Mouse (Mus musculus) left cerebral cortex, adult 18-20 months (tissue): ENCODE data around the gene Rabgap1l. TPM values are rescaled to one million over a fixed set of nuclear protein-coding genes. Genes with fewer than 3 reads are reported as not detected.

ENCODE experiments used
- DNase-seq, 2 experiments: peaks; one replicate each; pipeline ENCODE4 v3.0.0; 2021 to 2022; ENCODE audit warnings: low spot score in 2 of 2, mixed read lengths in 1 of 2
- total RNA-seq, 2 experiments: library from RNA; stranded (reverse); gene quantifications; 2 replicates each; pipeline ENCODE4 v1.2.3; 2021

Gene Rabgap1l
- total RNA-seq, 2 experiments from 2014 or later, result 205 to 221 TPM

- no peak for DNase-seq
These were observed 463.2 kb downstream of the Rabgap1l start for GRCm38 (mm10) chr1:160329788-160330187.

GRCm38 (mm10) chr1:160327531-160327930 lies 465.5 kb downstream of the Rabgap1l start:
- no peak for DNase-seq

GRCm38 (mm10) chr1:160325542-160325941 lies 467.5 kb downstream of the Rabgap1l start:
- no peak for DNase-seq

- no peak for DNase-seq
These were observed 472.3 kb downstream of the Rabgap1l start for GRCm38 (mm10) chr1:160320690-160321089.

GRCm38 (mm10) chr1:160318057-160318725 lies 474.8 kb downstream of the Rabgap1l start:
- no peak for DNase-seq

- DNase-seq, result no peak
These were observed 476.8 kb downstream of the Rabgap1l start for GRCm38 (mm10) chr1:160316239-160316638.

- no peak for DNase-seq
These were observed 480.4 kb downstream of the Rabgap1l start for GRCm38 (mm10) chr1:160312658-160313057.

- DNase-seq, result no peak
These were observed 481.1 kb downstream of the Rabgap1l start for GRCm38 (mm10) chr1:160311861-160312260.

- no peak for DNase-seq
These were observed 483.1 kb downstream of the Rabgap1l start for GRCm38 (mm10) chr1:160309951-160310350.

- no peak for DNase-seq
These were observed 484.0 kb downstream of the Rabgap1l start for GRCm38 (mm10) chr1:160308996-160309395.

GRCm38 (mm10) chr1:160308498-160308897 lies 484.5 kb downstream of the Rabgap1l start:
- no peak for DNase-seq

- no peak for DNase-seq
These were observed 486.0 kb downstream of the Rabgap1l start for GRCm38 (mm10) chr1:160306866-160307616.

GRCm38 (mm10) chr1:160306336-160306735 lies 486.7 kb downstream of the Rabgap1l start:
- no peak for DNase-seq

- no peak for DNase-seq
These were observed 487.2 kb downstream of the Rabgap1l start for GRCm38 (mm10) chr1:160305826-160306225.

GRCm38 (mm10) chr1:160304969-160305498 lies 488.0 kb downstream of the Rabgap1l start:
- no peak for DNase-seq

- no peak for DNase-seq
These were observed 490.7 kb downstream of the Rabgap1l start for GRCm38 (mm10) chr1:160302268-160302667.

GRCm38 (mm10) chr1:160301156-160301555 lies 491.9 kb downstream of the Rabgap1l start:
- no peak for DNase-seq

GRCm38 (mm10) chr1:160300704-160301103 lies 492.3 kb downstream of the Rabgap1l start:
- no peak for DNase-seq

GRCm38 (mm10) chr1:160299979-160300378 lies 493.0 kb downstream of the Rabgap1l start:
- DNase-seq, result no peak

GRCm38 (mm10) chr1:160298893-160299292 lies 494.1 kb downstream of the Rabgap1l start:
- DNase-seq, result no peak

- no peak for DNase-seq
These were observed 495.3 kb downstream of the Rabgap1l start for GRCm38 (mm10) chr1:160297701-160298100.

GRCm38 (mm10) chr1:160295323-160295722 lies 497.7 kb downstream of the Rabgap1l start:
- DNase-seq, result no peak
